Mouse (Mus musculus) stomach, embryonic 15.5 days (tissue): ENCODE results near the gene Pigp. TPM values are rescaled to one million over a fixed set of nuclear protein-coding genes. Genes with fewer than 3 reads are reported as not detected.
A peak's percentile ranks its signal among the peaks of the same experiment; 100 is the strongest.

Experiments
- ATAC-seq: fragments of 200-750 bp; cut with Nextera tagmentation; 2 replicates; pipeline ENCODE4 v1.8.0; 2017; ENCODE audit warnings: low read depth, moderate number of reproducible peaks, moderate TSS enrichment; ENCODE audit not compliant: insufficient read depth, low FRiP score
- H3K27ac ChIP-seq: fragments of 300-500 bp; sonication (generic); 2 replicates; pipeline ENCODE4 v1.5.1; 2015; ENCODE audit warnings: mild to moderate bottlenecking, inconsistent platforms
- H3K27me3 ChIP-seq: fragments of 300-500 bp; sonication (generic); replicated peaks from 2 replicates; pipeline ENCODE4 v1.6.1; 2015; ENCODE audit warnings: inconsistent platforms
- H3K36me3 ChIP-seq: fragments of 300-500 bp; sonication (generic); 2 replicates; pipeline ENCODE4 v1.6.1; 2015; ENCODE audit warnings: inconsistent platforms
- H3K4me1 ChIP-seq: fragments of 300-500 bp; sonication (generic); 2 replicates; pipeline ENCODE4 v1.6.1; 2015; ENCODE audit warnings: inconsistent platforms
- H3K4me2 ChIP-seq: fragments of 300-500 bp; sonication (generic); 2 replicates; pipeline ENCODE4 v1.6.1; 2015; ENCODE audit warnings: mild to moderate bottlenecking, inconsistent platforms
- H3K4me3 ChIP-seq: fragments of 300-500 bp; sonication (generic); replicated peaks from 2 replicates; pipeline ENCODE4 v1.5.1; 2015; ENCODE audit warnings: inconsistent platforms
- H3K9ac ChIP-seq: fragments of 300-500 bp; sonication (generic); 2 replicates; pipeline ENCODE4 v1.6.1; 2015; ENCODE audit warnings: inconsistent platforms
- H3K9me3 ChIP-seq: fragments of 300-500 bp; sonication (generic); 2 replicates; pipeline ENCODE4 v1.6.1; 2016; ENCODE audit warnings: inconsistent platforms
- WGBS: fragments of 180-500 bp; shearing (Covaris S2); methylation state at CpG from one replicate; pipeline ENCODE4 v1.1.7; 2015; 5-methylcytosine and 5-hydroxymethylcytosine counted together
- polyA plus RNA-seq: library from polyadenylated mRNA; unstranded; fragments of >200 nt; fragmentation: Nextera tagmentation; extraction: Ambion mirVana; gene quantifications from 2 replicates; pipeline ENCODE4 v1.2.1, GENCODE M21; 2015

Pigp gene
- polyA plus RNA-seq, 1 experiment from 2014 or later = 121 TPM

GRCm38 (mm10) chr16:94383277-94383676, 11.6 kb upstream of the Pigp start:
- Histone ChIP-seq H3K4me1 (no peaks in the 10 kb centered on the region), H3K4me2 (no peak overlapping the region), H3K4me3 (no peak overlapping the region), H3K9me3 (no peaks in the 10 kb centered on the region), H3K27ac (no peak overlapping the region), H3K9ac (no peak overlapping the region), H3K27me3 (no peaks in the 10 kb centered on the region), H3K36me3 (0 out of 2 replicates have a peak, but pooled peaks cover 2% of the 10 kb centered on the region)
- ATAC-seq = no peak
- 87% methylated on average over 3 of the region's 3 CpGs for WGBS

DNA sequence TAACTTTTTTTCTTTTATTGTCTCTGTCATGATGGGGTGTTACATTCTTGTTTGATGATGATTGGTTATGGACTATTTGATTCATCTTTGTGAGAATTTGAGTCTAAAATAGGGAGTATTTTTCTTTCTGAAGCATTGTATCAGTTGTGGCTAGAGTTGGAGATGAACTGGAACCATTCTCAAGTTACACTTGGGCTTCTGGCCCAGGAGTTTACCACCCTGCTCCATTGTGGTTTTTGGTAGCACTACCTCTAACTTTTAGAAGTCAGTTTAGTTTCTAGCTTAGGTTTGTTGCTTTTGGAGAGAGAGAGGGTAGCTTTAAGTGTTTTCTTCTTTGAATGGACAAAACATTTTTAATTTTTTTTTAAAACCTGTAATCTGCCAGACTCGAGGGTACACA, 7.7 kb upstream of the Pigp start:
- Histone ChIP-seq H3K4me2 (no peak overlapping the region), H3K4me1 (no peaks in the 10 kb centered on the region; the same call in 1 of the 2 replicates), H3K27ac (no peak overlapping the region), H3K9me3 (no peaks in the 10 kb centered on the region), H3K27me3 (no peaks in the 10 kb centered on the region), H3K9ac (no peak overlapping the region), H3K36me3 (no peaks in the 10 kb centered on the region), H3K4me3 (no peak overlapping the region)
- 60% methylated on average over 1 of the region's 1 CpGs for WGBS
- no peak for ATAC-seq

- no peaks in the 10 kb centered on the region for H3K27me3 ChIP-seq
- peak overlapping the region; percentile 98 for H3K27ac ChIP-seq
- WGBS = under 1% methylated on average over 43 of the region's 43 CpGs
- ATAC-seq = peak; percentile 81
- H3K9me3 ChIP-seq = no peaks in the 10 kb centered on the region
- H3K36me3 ChIP-seq = no peaks in the 10 kb centered on the region
- H3K4me1 ChIP-seq = peaks cover 7% of the 10 kb centered on the region; the same call in 1 of the 2 replicates
- peak overlapping the region; percentile 93 for H3K4me3 ChIP-seq
- H3K4me2 ChIP-seq = peak overlapping the region; percentile 66
- peak overlapping the region; percentile 94 for H3K9ac ChIP-seq
These were observed 734 bp downstream of the Pigp start for GRCm38 (mm10) chr16:94370915-94371300.

GRCm38 (mm10) chr16:94370173-94370914, 1.3 kb downstream of the Pigp start, which contains the start of gene Ttc3:
Gene Ttc3, plus strand, starts transcription at chr16:94370618.
- peak within 1 kb of the TSS; percentile 66 for H3K4me2 ChIP-seq
- peaks cover 7% of the 10 kb centered on the region; the same call in 1 of the 2 replicates for H3K4me1 ChIP-seq
- no peaks in the 10 kb centered on the region for H3K27me3 ChIP-seq
- no peaks in the 10 kb centered on the region for H3K36me3 ChIP-seq
- peak within 1 kb of the TSS; percentile 93 for H3K4me3 ChIP-seq
- H3K9ac ChIP-seq = peak within 1 kb of the TSS; percentile 94
- no peaks in the 10 kb centered on the region for H3K9me3 ChIP-seq
- peak within 1 kb of the TSS; percentile 98 for H3K27ac ChIP-seq
- under 1% methylated on average over 78 of the region's 79 CpGs for WGBS
- ATAC-seq = peak; percentile 82

DNA sequence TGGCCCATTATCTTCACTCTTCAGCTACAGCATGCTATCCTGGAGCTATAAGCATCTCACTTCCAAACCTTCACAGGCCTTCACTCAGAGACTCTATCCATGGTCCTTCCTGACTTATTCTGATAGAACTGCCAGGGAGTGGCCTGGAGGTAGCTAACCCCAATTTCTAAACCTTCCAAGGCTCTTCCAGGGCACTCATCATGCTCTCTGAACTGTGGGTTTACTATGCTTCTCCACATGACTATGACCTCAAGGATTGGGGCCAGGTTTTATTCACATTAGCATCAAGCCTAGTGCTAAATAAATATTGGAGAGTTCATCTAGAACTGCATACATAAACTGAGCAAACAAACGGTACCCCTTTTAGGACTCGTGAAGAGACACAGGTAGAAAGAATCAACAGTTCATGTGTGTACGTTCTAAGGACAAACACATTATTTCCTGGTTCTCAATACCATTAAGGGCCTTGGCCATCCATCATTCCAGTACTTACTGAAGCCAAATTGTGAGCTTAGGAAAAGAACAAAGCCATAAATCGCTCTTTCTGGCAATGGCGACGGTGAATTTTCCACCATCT, 2.0 kb downstream of the Pigp start:
- peak overlapping the region; percentile 66 for H3K4me2 ChIP-seq
- ATAC-seq = no peak

DNA sequence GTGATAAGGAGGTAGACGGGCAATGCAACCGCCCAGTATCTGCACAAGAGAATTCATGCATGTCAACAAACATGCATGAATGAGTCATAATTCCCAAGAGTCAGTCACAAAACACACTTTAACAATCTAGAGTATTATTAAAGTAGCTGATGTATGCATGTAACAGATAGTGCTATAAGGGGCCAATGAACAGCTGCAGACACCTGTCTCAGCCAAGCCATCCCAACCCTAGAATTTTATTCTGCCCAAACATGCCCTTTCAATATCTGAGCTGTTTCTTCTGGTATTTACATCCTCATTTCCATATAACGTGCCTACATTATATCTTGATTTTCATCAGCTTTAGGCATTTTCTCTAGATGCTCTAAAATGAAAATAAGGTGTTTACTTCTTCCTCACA, 6.2 kb downstream of the Pigp start:
- no peaks in the 10 kb centered on the region for H3K36me3 ChIP-seq
- 0 out of 2 replicates have a peak, but pooled peaks cover 7% of the 10 kb centered on the region for H3K4me1 ChIP-seq
- H3K4me2 ChIP-seq = no peak overlapping the region
- no peak overlapping the region for H3K27ac ChIP-seq
- no peak overlapping the region for H3K4me3 ChIP-seq
- 76% methylated on average over 3 of the region's 3 CpGs for WGBS
- ATAC-seq = no peak
- H3K9me3 ChIP-seq = no peaks in the 10 kb centered on the region
- no peaks in the 10 kb centered on the region for H3K27me3 ChIP-seq
- no peak overlapping the region for H3K9ac ChIP-seq

More for the DNA sequence above, 2.0 kb downstream of the Pigp start:
- Histone ChIP-seq H3K27ac (peak overlapping the region; percentile 98), H3K4me1 (peaks cover 7% of the 10 kb centered on the region; the same call in 1 of the 2 replicates), H3K9me3 (no peaks in the 10 kb centered on the region), H3K36me3 (no peaks in the 10 kb centered on the region), H3K27me3 (no peaks in the 10 kb centered on the region), H3K4me3 (peak overlapping the region; percentile 93), H3K9ac (peak overlapping the region; percentile 94; the same call in 1 of the 2 replicates)
- 5% methylated on average over 6 of the region's 6 CpGs for WGBS

DNA sequence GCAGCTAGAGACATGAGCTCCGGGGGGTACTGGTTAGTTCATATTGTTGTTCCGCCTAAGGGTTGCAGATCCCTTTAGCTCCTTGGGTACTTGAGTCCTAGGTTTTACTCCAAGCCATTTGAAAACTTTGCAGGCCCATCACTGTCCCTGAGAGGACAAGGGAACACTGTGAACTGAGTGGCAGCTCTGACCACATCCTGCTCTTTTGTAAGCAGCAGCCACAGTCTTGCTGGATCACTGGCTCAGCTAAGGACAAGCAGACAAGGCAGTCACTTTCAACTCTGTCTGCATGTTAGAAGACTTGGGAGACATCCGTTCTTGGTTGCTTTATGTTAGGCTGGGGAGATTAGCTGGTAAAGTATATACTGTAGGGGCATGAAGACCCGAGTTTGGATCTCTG, 7.8 kb downstream of the Pigp start:
- no peak for ATAC-seq
- H3K4me3 ChIP-seq = no peak overlapping the region
- H3K36me3 ChIP-seq = no peaks in the 10 kb centered on the region
- 86% methylated on average over 4 of the region's 4 CpGs for WGBS
- no peaks in the 10 kb centered on the region for H3K27me3 ChIP-seq
- H3K9ac ChIP-seq = no peak overlapping the region
- 0 out of 2 replicates have a peak, but pooled peaks cover 3% of the 10 kb centered on the region for H3K4me1 ChIP-seq
- no peaks in the 10 kb centered on the region for H3K9me3 ChIP-seq
- no peak overlapping the region for H3K27ac ChIP-seq
- H3K4me2 ChIP-seq = no peak overlapping the region

- no peak overlapping the region for H3K9ac ChIP-seq
- H3K27ac ChIP-seq = no peak overlapping the region
- H3K36me3 ChIP-seq = no peaks in the 10 kb centered on the region
- ATAC-seq = no peak
- WGBS = 47% methylated on average over 10 of the region's 10 CpGs
- no peaks in the 10 kb centered on the region for H3K27me3 ChIP-seq
- H3K4me1 ChIP-seq = 0 out of 2 replicates have a peak, but pooled peaks cover 3% of the 10 kb centered on the region
- H3K4me3 ChIP-seq = no peak overlapping the region
- no peak overlapping the region for H3K4me2 ChIP-seq
- no peaks in the 10 kb centered on the region for H3K9me3 ChIP-seq
These were observed 9.3 kb downstream of the Pigp start for GRCm38 (mm10) chr16:94362174-94362873.

DNA sequence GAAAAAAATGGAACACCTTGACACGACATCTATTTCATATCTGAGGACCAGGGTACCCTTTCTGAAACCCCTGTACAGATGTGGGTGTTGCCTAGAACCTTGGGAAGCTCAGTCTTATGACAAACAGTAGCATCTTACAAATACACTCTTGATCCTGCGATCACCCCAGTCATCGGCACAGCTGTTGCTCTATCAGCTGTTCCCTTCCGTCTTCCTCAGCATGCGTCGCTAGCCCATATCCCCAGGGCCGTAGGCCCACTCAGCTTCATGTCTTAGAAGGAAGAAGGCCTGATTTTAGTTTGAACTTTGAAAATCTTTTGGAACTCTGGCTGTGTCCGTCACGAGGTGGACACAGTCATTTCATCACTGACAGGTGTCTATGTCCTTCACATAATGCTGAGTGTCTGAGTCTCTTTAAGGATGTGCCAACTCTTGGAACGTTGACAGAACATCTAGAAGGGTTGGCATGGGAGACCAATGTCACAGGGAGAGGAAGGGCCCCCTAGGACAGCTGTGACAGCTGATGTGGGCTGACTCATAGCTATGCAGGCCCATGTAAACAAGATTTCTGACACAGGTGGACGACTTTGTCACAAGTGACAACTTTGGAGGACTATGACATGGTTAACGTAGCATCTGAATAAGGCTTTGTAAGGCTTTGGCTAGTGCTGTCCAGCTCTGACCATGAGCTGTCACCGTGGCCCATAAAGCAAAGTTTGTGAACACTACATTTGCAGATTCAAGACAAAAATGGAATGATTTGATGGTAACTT, 10.9 kb downstream of the Pigp start:
- no peak overlapping the region for H3K9ac ChIP-seq
- H3K4me2 ChIP-seq = no peak overlapping the region
- H3K36me3 ChIP-seq = no peaks in the 10 kb centered on the region
- no peak for ATAC-seq
- 82% methylated on average over 13 of the region's 13 CpGs for WGBS
- H3K4me3 ChIP-seq = no peak overlapping the region
- H3K4me1 ChIP-seq = no peaks in the 10 kb centered on the region
- no peaks in the 10 kb centered on the region for H3K27me3 ChIP-seq
- H3K27ac ChIP-seq = no peak overlapping the region
- H3K9me3 ChIP-seq = no peaks in the 10 kb centered on the region

GRCm38 (mm10) chr16:94358091-94358490, 13.6 kb downstream of the Pigp start:
- no peak overlapping the region for H3K4me3 ChIP-seq
- no peak overlapping the region for H3K4me2 ChIP-seq
- no peak overlapping the region for H3K27ac ChIP-seq
- 80% methylated on average over 3 of the region's 3 CpGs for WGBS
- no peaks in the 10 kb centered on the region for H3K36me3 ChIP-seq
- no peaks in the 10 kb centered on the region for H3K27me3 ChIP-seq
- H3K9me3 ChIP-seq = no peaks in the 10 kb centered on the region
- no peak overlapping the region for H3K9ac ChIP-seq
- ATAC-seq = no peak
- peaks cover 3% of the 10 kb centered on the region; the same call in 1 of the 2 replicates for H3K4me1 ChIP-seq

- Histone ChIP-seq H3K9me3 (no peaks in the 10 kb centered on the region), H3K27ac (no peak overlapping the region), H3K4me1 (peaks cover 3% of the 10 kb centered on the region; the same call in 1 of the 2 replicates), H3K9ac (no peak overlapping the region), H3K4me3 (no peak overlapping the region), H3K4me2 (no peak overlapping the region), H3K36me3 (no peaks in the 10 kb centered on the region), H3K27me3 (no peaks in the 10 kb centered on the region)
- 43% methylated on average over 11 of the region's 11 CpGs for WGBS
- no peak for ATAC-seq
These were observed 14.7 kb downstream of the Pigp start for GRCm38 (mm10) chr16:94356776-94357494.
